In the genomic region with DNA sequence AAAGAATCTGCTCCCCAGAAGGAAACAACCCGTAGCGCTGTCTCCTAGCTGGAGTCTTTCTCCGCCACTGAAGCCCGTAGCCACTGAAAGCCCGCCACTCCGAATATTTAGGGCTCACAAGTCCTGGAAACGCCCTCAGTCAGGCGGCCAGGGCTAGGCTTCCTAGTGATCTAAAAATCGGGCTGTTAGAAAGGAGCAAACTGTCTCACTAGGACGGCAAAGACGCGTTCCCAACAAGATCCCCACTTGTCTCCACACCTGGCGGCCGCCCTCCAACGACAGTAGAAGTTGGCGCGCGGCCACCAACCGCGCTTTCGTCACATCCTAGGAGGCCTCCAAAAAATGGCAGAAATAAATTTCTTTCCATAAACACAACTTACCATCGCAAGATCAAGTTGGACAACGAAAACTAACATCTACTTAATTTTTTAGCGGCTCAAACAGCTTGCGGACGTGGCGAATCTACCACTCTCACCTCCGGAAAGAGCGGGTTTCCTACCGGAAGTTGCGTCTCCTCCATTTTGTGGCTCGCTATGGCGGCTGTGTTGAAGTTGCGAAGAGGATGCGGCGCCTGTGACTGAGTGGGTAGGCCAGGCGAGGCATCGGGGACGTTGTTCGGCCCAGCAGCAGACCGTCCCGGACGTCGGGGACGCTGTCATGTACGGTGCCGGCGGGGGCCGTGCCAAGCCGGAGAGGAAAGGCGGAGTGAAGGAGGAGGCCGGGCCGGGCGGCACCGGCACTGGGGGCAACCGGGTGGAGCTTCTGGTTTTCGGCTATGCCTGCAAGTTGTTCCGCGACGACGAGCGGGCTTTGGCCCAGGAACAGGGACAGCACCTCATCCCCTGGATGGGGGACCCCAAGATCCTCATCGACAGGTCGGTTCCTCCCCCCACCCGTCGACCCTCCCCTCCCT, we compare ENCODE assay signal across 8 mouse cellular contexts. TPM values are rescaled to one million over a fixed set of nuclear protein-coding genes. Genes with fewer than 3 reads are reported as not detected.
DNase-seq lines count a peak whose midpoint lies in the region; ATAC-seq lines count a peak whose summit lies in the region.

Gene Sfswap (plus strand): TSS at position 500 of the 913 bp plus-strand sequence.

- H3K9ac ChIP-seq in embryonic facial prominence, embryonic 14.5 days (ENCODE audit: low read depth, low read length): peak within 1 kb of the TSS; percentile 94
- H3K9ac ChIP-seq in kidney, embryonic 14.5 days (ENCODE audit: low read depth, low read length): peak within 1 kb of the TSS; percentile 95
- H3K9ac ChIP-seq in limb, embryonic 15.5 days: peak within 1 kb of the TSS; percentile 95

- H3K4me2 ChIP-seq in embryonic facial prominence, embryonic 14.5 days (ENCODE audit: low read depth, low read length): peak within 1 kb of the TSS; percentile 90
- H3K4me2 ChIP-seq in kidney, embryonic 14.5 days (replicated peaks; ENCODE audit: low read depth, low read length): peak within 1 kb of the TSS; percentile 90
- H3K4me2 ChIP-seq in limb, embryonic 15.5 days: peak within 1 kb of the TSS; percentile 89

- H3K4me1 ChIP-seq in embryonic facial prominence, embryonic 14.5 days (ENCODE audit: control insufficient read depth, insufficient read depth, low read length): peaks cover 13% of the 10 kb centered on the region
- H3K4me1 ChIP-seq in kidney, embryonic 14.5 days (ENCODE audit: control insufficient read depth, insufficient read depth, low read length): peaks cover 10% of the 10 kb centered on the region
- H3K4me1 ChIP-seq in limb, embryonic 15.5 days: peaks cover 14% of the 10 kb centered on the region

- H3K4me3 ChIP-seq in embryonic facial prominence, embryonic 14.5 days (ENCODE audit: low read depth, low read length): peak within 1 kb of the TSS; percentile 91
- peak within 1 kb of the TSS; percentile 100 for H3K4me3 ChIP-seq in kidney, embryonic 14.5 days (ENCODE audit: low read length)
- H3K4me3 ChIP-seq in limb, embryonic 15.5 days: peak within 1 kb of the TSS; percentile 100

- no peaks in the 10 kb centered on the region for H3K27me3 ChIP-seq in embryonic facial prominence, embryonic 14.5 days (replicated peaks; ENCODE audit: control insufficient read depth, insufficient read depth, low read length)
- no peaks in the 10 kb centered on the region for H3K27me3 ChIP-seq in kidney, embryonic 14.5 days (ENCODE audit: control insufficient read depth, insufficient read depth, low read length)
- 0 out of 2 replicates have a peak, but pooled peaks cover 5% of the 10 kb centered on the region for H3K27me3 ChIP-seq in limb, embryonic 15.5 days

- H3K36me3 ChIP-seq in embryonic facial prominence, embryonic 14.5 days (ENCODE audit: control insufficient read depth, insufficient read depth, low read length): peaks cover 25% of the 10 kb centered on the region
- H3K36me3 ChIP-seq in kidney, embryonic 14.5 days (ENCODE audit: control insufficient read depth, insufficient read depth, low read length): peaks cover 19% of the 10 kb centered on the region
- peaks cover 22% of the 10 kb centered on the region for H3K36me3 ChIP-seq in limb, embryonic 15.5 days

- peak within 1 kb of the TSS; percentile 77 for H3K27ac ChIP-seq in embryonic facial prominence, embryonic 14.5 days (replicated peaks; ENCODE audit: low read depth, low read length)
- H3K27ac ChIP-seq in kidney, embryonic 14.5 days (ENCODE audit: low read depth, low read length): peak within 1 kb of the TSS; percentile 76
- H3K27ac ChIP-seq in limb, embryonic 15.5 days: peak within 1 kb of the TSS; percentile 87

- under 1% methylated on average over 55 of the region's 66 CpGs for WGBS in embryonic facial prominence, embryonic 14.5 days
- WGBS in kidney, embryonic 14.5 days: under 1% methylated on average over 65 of the region's 66 CpGs
- WGBS in limb, embryonic 15.5 days: under 1% methylated on average over 65 of the region's 66 CpGs

- H3K9me3 ChIP-seq in embryonic facial prominence, embryonic 14.5 days (ENCODE audit: control insufficient read depth, low read length): no peaks in the 10 kb centered on the region
- no peaks in the 10 kb centered on the region for H3K9me3 ChIP-seq in kidney, embryonic 14.5 days (ENCODE audit: control insufficient read depth, low read length)
- no peaks in the 10 kb centered on the region for H3K9me3 ChIP-seq in limb, embryonic 15.5 days

- ATAC-seq in embryonic facial prominence, embryonic 14.5 days (ENCODE audit: low read depth): peak; percentile 76
- peak; percentile 76 for ATAC-seq in kidney, embryonic 14.5 days (ENCODE audit: low FRiP score, low TSS enrichment)
- ATAC-seq in limb, embryonic 15.5 days (ENCODE audit: insufficient number of reproducible peaks, low FRiP score, low TSS enrichment, low read depth): no peak

- DNase-seq in 3T3-L1 (ENCODE audit: low read depth, low spot score): peak; percentile 74
- peak; percentile 44 to 62 for DNase-seq in adrenal gland, postnatal 4 days (ENCODE audit: low spot score in 2 of 2)
- peak; percentile 91 for DNase-seq in embryonic facial prominence, embryonic 14.5 days (ENCODE audit: low spot score)
- DNase-seq in heart, adult 9 months (ENCODE audit: low spot score in 2 of 2): peak; percentile 71 to 86
- DNase-seq in monocyte, adult 2 months (ENCODE audit: low read depth in 1 of 2, low spot score in 2 of 2): peak; percentile 37 to 78
- DNase-seq in spleen, postnatal 36 days (ENCODE audit: low spot score in 2 of 2): peak; percentile 74

RNA-seq across cellular contexts. Expression of gene Sfswap, which starts in this region (rescaled TPM):
- total RNA-seq in adrenal gland, postnatal 4 days (2021): 10 to 100 TPM; 96.7 to 97.2 TPM
- polyA plus RNA-seq in embryonic facial prominence, embryonic 14.5 days (2014; fragmentation: Nextera tagmentation; extraction: Ambion mirVana): 44.4 and 44.5 TPM in 2 replicates
- 53.2 and 56.6 TPM in 2 replicates for polyA plus RNA-seq in kidney, embryonic 14.5 days (2014; fragmentation: Nextera tagmentation; extraction: Ambion mirVana)
- polyA plus RNA-seq in limb, embryonic 15.5 days (2015; fragmentation: Nextera tagmentation; extraction: Ambion mirVana): 37.8 and 41.0 TPM in 2 replicates
